Mouse (Mus musculus) CH12.LX (cell line): ENCODE results near the gene Herc4. TPM values are rescaled to one million over a fixed set of nuclear protein-coding genes. Genes with fewer than 3 reads are reported as not detected.

Experiments used
- DNase-seq: peaks from one replicate; pipeline ENCODE4 v3.0.0-alpha.2; 2013; ENCODE audit errors: extremely low read depth
- H3K27ac ChIP-seq: 2 replicates; pipeline ENCODE4 v1.5.1; 2012; ENCODE audit warnings: low read depth, mild to moderate bottlenecking, control low read depth, moderate library complexity; ENCODE audit not compliant: insufficient read depth
- H3K27me3 ChIP-seq: replicated peaks from 2 replicates; pipeline ENCODE3; 2012; ENCODE audit warnings: inconsistent platforms
- H3K36me3 ChIP-seq, 2 experiments: replicated peaks in 1 of 2; 2 replicates each; pipeline versions ENCODE3 to v1.6.1; 2012; ENCODE audit warnings: inconsistent platforms in 1 of 2, low read length in 1 of 2, mild to moderate bottlenecking in 1 of 2, mixed read lengths in 1 of 2, moderate library complexity in 1 of 2; ENCODE audit not compliant: control insufficient read depth in 1 of 2, insufficient read depth in 1 of 2
- H3K4me1 ChIP-seq, 2 experiments: 2 replicates each; pipeline ENCODE4 v1.6.1; 2012; ENCODE audit warnings: inconsistent platforms in 1 of 2, moderate library complexity in 1 of 2; ENCODE audit not compliant: insufficient read depth in 2 of 2, control insufficient read depth in 1 of 2
- H3K4me2 ChIP-seq: 2 replicates; pipeline ENCODE4 v1.6.1; 2012; ENCODE audit warnings: low read depth, mild to moderate bottlenecking, control low read depth; ENCODE audit not compliant: poor library complexity, insufficient read depth, severe bottlenecking
- H3K4me3 ChIP-seq, 3 experiments: fragments of 150-350 bp in 1 of 3; sonication (generic) in 1 of 3; replicated peaks in 1 of 3; 2 replicates each; pipeline versions ENCODE3 to v1.5.1; 2011 to 2012; ENCODE audit warnings: low read depth in 2 of 3, low read length in 2 of 3, mild to moderate bottlenecking in 2 of 3, moderate library complexity in 2 of 3, control low read depth in 1 of 3, improper control_type of control experiment in 1 of 3, inconsistent platforms in 1 of 3, mixed read lengths in 1 of 3; ENCODE audit not compliant: poor library complexity in 1 of 3
- H3K79me2 ChIP-seq: replicated peaks from 2 replicates; pipeline ENCODE4 v1.6.1; 2012; ENCODE audit warnings: mild to moderate bottlenecking, moderate library complexity; ENCODE audit not compliant: control insufficient read depth, poor library complexity, insufficient read depth, severe bottlenecking; ENCODE audit errors: extremely low read depth
- H3K9ac ChIP-seq: 2 replicates; pipeline ENCODE4 v1.6.1; 2012; ENCODE audit warnings: low read depth, mild to moderate bottlenecking, control low read depth, moderate library complexity; ENCODE audit not compliant: insufficient read depth
- H3K9me3 ChIP-seq: replicated peaks from 2 replicates; pipeline ENCODE3; 2012; ENCODE audit warnings: low read length, inconsistent platforms, mixed read lengths
- BHLHE40 ChIP-seq: IDR thresholded peaks from 2 replicates; pipeline ENCODE4 v1.6.1; 2011; ENCODE audit warnings: mild to moderate bottlenecking, low read depth, low read length, improper control_type of control experiment
- CHD2 ChIP-seq: IDR thresholded peaks from 2 replicates; pipeline ENCODE4 v1.6.1; 2011; ENCODE audit warnings: low read length, improper control_type of control experiment
- CTCF ChIP-seq, 2 experiments: IDR thresholded peaks in 1 of 2; conservative IDR thresholded peaks in 1 of 2; 2 replicates each; pipeline ENCODE4 v1.5.1; 2011 to 2012; ENCODE audit warnings: low read depth in 2 of 2, low read length in 2 of 2, improper control_type of control experiment in 1 of 2, inconsistent platforms in 1 of 2, mild to moderate bottlenecking in 1 of 2, moderate library complexity in 1 of 2
- EP300 ChIP-seq: IDR thresholded peaks from 2 replicates; pipeline ENCODE4 v1.6.1; 2011; ENCODE audit warnings: low read length, improper control_type of control experiment
- GABPA ChIP-seq: IDR thresholded peaks from 2 replicates; pipeline ENCODE4 v1.6.1; 2012; ENCODE audit warnings: low read depth, low read length, improper control_type of control experiment, inconsistent platforms; ENCODE audit not compliant: insufficient replicate concordance
- HCFC1 ChIP-seq: IDR thresholded peaks from 2 replicates; pipeline ENCODE4 v1.6.1; 2012; ENCODE audit warnings: low read depth, mild to moderate bottlenecking, inconsistent platforms, low read length, improper control_type of control experiment
- JUN ChIP-seq: IDR thresholded peaks from 2 replicates; pipeline ENCODE4 v1.6.1; 2011; ENCODE audit warnings: low read depth, mild to moderate bottlenecking, low read length, improper control_type of control experiment, moderate library complexity; ENCODE audit not compliant: insufficient read depth
- MAFK ChIP-seq: IDR thresholded peaks from 2 replicates; pipeline ENCODE4 v1.6.1; 2011; ENCODE audit warnings: low read length, improper control_type of control experiment; ENCODE audit not compliant: insufficient replicate concordance
- MAX ChIP-seq: IDR thresholded peaks from 2 replicates; pipeline ENCODE4 v1.6.1; 2011; ENCODE audit warnings: low read length, improper control_type of control experiment
- MAZ ChIP-seq: IDR thresholded peaks from 2 replicates; pipeline ENCODE4 v1.6.1; 2012; ENCODE audit warnings: low read depth, mild to moderate bottlenecking, inconsistent platforms, low read length, improper control_type of control experiment, moderate library complexity
- NELFE ChIP-seq: IDR thresholded peaks from 2 replicates; pipeline ENCODE4 v1.6.1; 2011; ENCODE audit warnings: low read depth, low read length, improper control_type of control experiment
- NRF1 ChIP-seq: IDR thresholded peaks from 2 replicates; pipeline ENCODE4 v1.6.1; 2014; ENCODE audit warnings: low read depth, mild to moderate bottlenecking, inconsistent platforms, low read length, improper control_type of control experiment, moderate library complexity
- PAX5 ChIP-seq: IDR thresholded peaks from 2 replicates; pipeline ENCODE4 v1.6.1; 2012; ENCODE audit warnings: low read length, inconsistent platforms, mixed read lengths
- POLR2A ChIP-seq: IDR thresholded peaks from 2 replicates; pipeline ENCODE4 v1.6.1; 2011; ENCODE audit warnings: low read depth, mild to moderate bottlenecking, improper control_type of control experiment, low read length
- POLR2AphosphoS2 ChIP-seq: IDR thresholded peaks from 2 replicates; pipeline ENCODE4 v1.6.1; 2011; ENCODE audit warnings: low read depth, low read length, improper control_type of control experiment
- RAD21 ChIP-seq: IDR thresholded peaks from 2 replicates; pipeline ENCODE4 v1.6.1; 2011; ENCODE audit warnings: low read depth, mild to moderate bottlenecking, low read length, improper control_type of control experiment, moderate library complexity
- SIN3A ChIP-seq: IDR thresholded peaks from 2 replicates; pipeline ENCODE4 v1.6.1; 2012; ENCODE audit warnings: low read length, improper control_type of control experiment, inconsistent platforms
- SMC3 ChIP-seq: IDR thresholded peaks from 2 replicates; pipeline ENCODE4 v1.6.1; 2011; ENCODE audit warnings: low read depth, low read length, improper control_type of control experiment
- TCF12 ChIP-seq: IDR thresholded peaks from 2 replicates; pipeline ENCODE4 v1.6.1; 2014; ENCODE audit warnings: low read depth, mild to moderate bottlenecking, inconsistent platforms, low read length, improper control_type of control experiment
- UBTF ChIP-seq: IDR thresholded peaks from 2 replicates; pipeline ENCODE4 v1.6.1; 2012; ENCODE audit warnings: low read depth, mild to moderate bottlenecking, inconsistent platforms, low read length, improper control_type of control experiment, moderate library complexity
- USF2 ChIP-seq: conservative IDR thresholded peaks from 2 replicates; pipeline ENCODE4 v1.6.1; 2011; ENCODE audit warnings: low read depth, low read length, improper control_type of control experiment
- ZC3H11A ChIP-seq: IDR thresholded peaks from 2 replicates; pipeline ENCODE4 v1.6.1; 2012; ENCODE audit warnings: low read depth, mild to moderate bottlenecking, inconsistent platforms, low read length, improper control_type of control experiment
- ZMIZ1 ChIP-seq: IDR thresholded peaks from 2 replicates; pipeline ENCODE4 v1.6.1; 2012; ENCODE audit warnings: low read depth, mild to moderate bottlenecking, inconsistent platforms, low read length, improper control_type of control experiment
- ZNF384 ChIP-seq: IDR thresholded peaks from 2 replicates; pipeline ENCODE4 v1.6.1; 2012; ENCODE audit warnings: low read depth, low read length, improper control_type of control experiment, inconsistent platforms
- dilution Hi-C: fragments of 300-500 bp; cut with MboI; formaldehyde crosslinking; loops from 2 replicates; pipeline ENCODE4 v1.14.3; 2020; ENCODE audit warnings: low sequenced_read_pairs; ENCODE audit not compliant: extremely low pct_unique_long_range_greater_than_20kb, extremely low pct_ligation_motif_present
- in situ Hi-C: fragments of 300-500 bp; cut with MboI; formaldehyde crosslinking; loops from 3 replicates; pipeline ENCODE4 v1.14.3; 2019; ENCODE audit warnings: low sequenced_read_pairs, low pct_ligation_motif_present, low pct_unique_long_range_greater_than_20kb, mixed read lengths
- polyA plus RNA-seq: library from polyadenylated mRNA; unstranded; fragments of >175 nt; gene quantifications from 2 replicates; pipeline ENCODE4 v1.2.1, GENCODE M21; 2012; ENCODE audit warnings: low read depth; ENCODE audit not compliant: insufficient read length
- total RNA-seq, 2 experiments: library from RNA; depleted of rRNA; stranded (reverse); fragments of 300-350 nt in 1 of 2; fragments of >200 nt in 1 of 2; gene quantifications; 2 replicates each; pipeline ENCODE4 v1.2.3; 2012 to 2014

Herc4 gene
- total and polyA plus RNA-seq, 3 experiments, result 36.6 to 96.1 (median 68.1) TPM

DNA sequence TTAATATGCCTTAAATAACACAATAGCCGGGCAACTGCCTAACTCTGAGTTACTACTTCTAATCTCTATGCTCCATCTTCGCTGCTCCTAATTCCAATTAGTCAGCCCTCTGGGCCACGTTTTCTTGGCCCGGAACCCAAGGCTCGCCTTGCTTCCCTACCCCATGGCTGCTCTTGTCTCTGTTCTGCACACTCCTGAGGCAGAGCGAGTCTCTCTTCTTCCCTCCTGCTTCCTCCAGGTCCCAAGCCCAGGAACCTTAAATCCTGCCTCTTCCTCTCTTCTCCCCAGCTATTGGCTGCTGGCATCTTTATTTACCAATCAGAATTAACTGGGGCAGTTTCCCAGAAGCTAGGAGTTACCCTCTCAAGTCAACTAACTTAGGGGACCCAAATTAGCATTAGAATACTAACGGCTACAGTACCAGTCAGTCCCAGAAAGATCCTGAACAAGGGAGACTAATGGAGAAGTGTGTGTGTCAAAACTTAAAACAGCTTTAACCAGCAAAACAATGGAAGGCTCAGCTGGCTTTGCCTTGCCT lies 122.4 kb downstream of the Herc4 start:
- Histone ChIP-seq H3K4me2 (no peak overlapping the region), H3K9ac (no peak overlapping the region), H3K27ac (no peak overlapping the region), H3K4me3 (no peak overlapping the region), H3K9me3 (peaks cover 2% of the 10 kb centered on the region), H3K79me2 (no peaks in the 10 kb centered on the region), H3K4me1 (no peaks in the 10 kb centered on the region), H3K27me3 (no peaks in the 10 kb centered on the region), H3K36me3 (no peaks in the 10 kb centered on the region)
- no peak for TF ChIP-seq USF2
- no peak for TF ChIP-seq CTCF (conservative IDR thresholded peaks at IDR 0.05 in 1 of 2, IDR thresholded peaks at IDR 0.05 in 1 of 2; ENCODE audit: low read depth in 2 of 2, low read length in 2 of 2)
- no peak for TF ChIP-seq HCFC1
- no peak for TF ChIP-seq GABPA
- TF ChIP-seq EP300, result no peak
- no peak for TF ChIP-seq MAFK
- TF ChIP-seq POLR2A, result no peak
- no peak for TF ChIP-seq ZNF384
- no peak for TF ChIP-seq PAX5
- TF ChIP-seq SIN3A, result no peak
- no peak for TF ChIP-seq MAZ
- TF ChIP-seq SMC3, result no peak
- TF ChIP-seq TCF12, result no peak
- TF ChIP-seq ZMIZ1, result no peak
- TF ChIP-seq JUN, result no peak
- dilution Hi-C loops, result no loop called here
- no peak for DNase-seq
- in situ Hi-C loops, result no loop called here

GRCm38 (mm10) chr10:63367386-63367785 lies 123.8 kb downstream of the Herc4 start:
- peaks cover 2% of the 10 kb centered on the region for H3K9me3 ChIP-seq
- H3K27me3 ChIP-seq, result no peaks in the 10 kb centered on the region
- H3K4me2 ChIP-seq, result no peak overlapping the region
- no peaks in the 10 kb centered on the region for H3K36me3 ChIP-seq
- dilution Hi-C loops, result no loop called here
- in situ Hi-C loops, result no loop called here
- TF ChIP-seq RAD21 (no peak), MAZ (no peak), SIN3A (no peak), UBTF (no peak), NRF1 (no peak), GABPA (no peak), CHD2 (no peak), PAX5 (no peak), MAX (no peak), BHLHE40 (no peak), MAFK (no peak), NELFE (no peak), TCF12 (no peak), ZNF384 (no peak), USF2 (no peak), JUN (no peak), SMC3 (no peak), ZC3H11A (no peak), ZMIZ1 (no peak), POLR2AphosphoS2 (no peak)
- no peaks in the 10 kb centered on the region for H3K4me1 ChIP-seq
- no peak overlapping the region for H3K4me3 ChIP-seq
- H3K27ac ChIP-seq, result no peak overlapping the region
- no peak overlapping the region for H3K9ac ChIP-seq
- H3K79me2 ChIP-seq, result no peaks in the 10 kb centered on the region
- DNase-seq, result no peak
